Mouse (Mus musculus) hindbrain, embryonic 16.5 days (tissue): ENCODE measurements around the gene Gm21866. TPM values are rescaled to one million over a fixed set of nuclear protein-coding genes. Genes with fewer than 3 reads are reported as not detected.
"Not testable (repeated sequence)": the region's sequence is repeated elsewhere in the genome, so short reads cannot be mapped to it uniquely, and the experiment has no call there.

Source experiments
- ATAC-seq: fragments of 200-750 bp; cut with Nextera tagmentation; 2 replicates; pipeline ENCODE4 v1.8.0; 2017; ENCODE audit warnings: moderate TSS enrichment, moderate library complexity
- H3K27ac ChIP-seq: fragments of 300-500 bp; sonication (generic); 2 replicates; pipeline ENCODE4 v1.5.1; 2014; ENCODE audit warnings: low read depth, mild to moderate bottlenecking, control low read depth, low read length, moderate library complexity
- H3K27me3 ChIP-seq: fragments of 300-500 bp; sonication (generic); replicated peaks from 2 replicates; pipeline ENCODE4 v1.6.1; 2014; ENCODE audit warnings: low read length; ENCODE audit not compliant: control insufficient read depth, insufficient read depth
- H3K36me3 ChIP-seq: fragments of 300-500 bp; sonication (generic); 2 replicates; pipeline ENCODE4 v1.6.1; 2014; ENCODE audit warnings: mild to moderate bottlenecking, low read length, moderate library complexity, mixed read lengths; ENCODE audit not compliant: control insufficient read depth, insufficient read depth
- H3K4me1 ChIP-seq: fragments of 300-500 bp; sonication (generic); 2 replicates; pipeline ENCODE4 v1.6.1; 2014; ENCODE audit warnings: low read depth, low read length; ENCODE audit not compliant: control insufficient read depth, insufficient read depth
- H3K4me2 ChIP-seq: fragments of 300-500 bp; sonication (generic); 2 replicates; pipeline ENCODE4 v1.6.1; 2014; ENCODE audit warnings: mild to moderate bottlenecking, low read length, control low read depth, moderate library complexity
- H3K4me3 ChIP-seq: fragments of 300-500 bp; sonication (generic); 2 replicates; pipeline ENCODE4 v1.5.1; 2014; ENCODE audit warnings: mild to moderate bottlenecking, low read length, control low read depth, moderate library complexity
- H3K9ac ChIP-seq: fragments of 300-500 bp; sonication (generic); 2 replicates; pipeline ENCODE4 v1.6.1; 2014; ENCODE audit warnings: low read depth, mild to moderate bottlenecking, control low read depth, low read length, moderate library complexity
- H3K9me3 ChIP-seq: fragments of 300-500 bp; sonication (generic); 2 replicates; pipeline ENCODE4 v1.6.1; 2014; ENCODE audit warnings: mild to moderate bottlenecking, low read length, moderate library complexity; ENCODE audit not compliant: control insufficient read depth
- WGBS: fragments of 180-500 bp; shearing (Covaris S2); extraction: QIAGEN DNeasy Blood & Tissue Kit; methylation state at CpG from one replicate; pipeline ENCODE4 v1.1.7; 2014; 5-methylcytosine and 5-hydroxymethylcytosine counted together
- polyA plus RNA-seq: library from polyadenylated mRNA; unstranded; fragments of >200 nt; fragmentation: Nextera tagmentation; extraction: Ambion mirVana; gene quantifications from 2 replicates; pipeline ENCODE4 v1.2.1, GENCODE M21; 2015

Gm21866 gene
- not detected in 2 replicates for polyA plus RNA-seq

GRCm38 (mm10) chrY:13465479-13465878 is at the start of gene Gm21866:
TSS of gene Gm21866 (minus strand) at chrY:13465579.
- 88% methylated on average over 1 of the region's 3 CpGs for WGBS
- not testable (repeated sequence) for H3K9ac ChIP-seq, H3K4me2 ChIP-seq, H3K4me3 ChIP-seq, H3K27me3 ChIP-seq, H3K27ac ChIP-seq, H3K36me3 ChIP-seq, H3K4me1 ChIP-seq, ATAC-seq, H3K9me3 ChIP-seq

GRCm38 (mm10) chrY:13493726-13494125 is 28.3 kb upstream of the Gm21866 start, which contains the start of gene Gm20773:
TSS of gene Gm20773 (plus strand) at chrY:13494026.
- not testable (repeated sequence) for ATAC-seq, H3K36me3 ChIP-seq, H3K27ac ChIP-seq, H3K9me3 ChIP-seq, H3K4me1 ChIP-seq, H3K4me3 ChIP-seq, H3K27me3 ChIP-seq, H3K9ac ChIP-seq, H3K4me2 ChIP-seq
- no CpG with 5 or more reads among the region's 1 CpGs for WGBS

Other genes with a start within 250 kb of the Gm21866 start
- not detected in 2 replicates for gene Gm21828, start 241.7 kb downstream of the Gm21866 start, polyA plus RNA-seq
- not detected in 2 replicates for gene Gm21440, start 213.2 kb downstream of the Gm21866 start, polyA plus RNA-seq
- not detected in 2 replicates for gene Gm21454, start 213.1 kb downstream of the Gm21866 start, polyA plus RNA-seq
- gene Gm21725, start 116.5 kb downstream of the Gm21866 start, polyA plus RNA-seq: not detected in 2 replicates
- gene Gm20773, start 28.4 kb upstream of the Gm21866 start, polyA plus RNA-seq: not detected in 2 replicates